Mouse (Mus musculus): ENCODE data around the gene Nefh.

- no peak for TF ChIP-seq FLI1 (IDR thresholded peaks at IDR 0.05; ENCODE audit: low read length)
- TF ChIP-seq GATA1 (IDR thresholded peaks at IDR 0.05; ENCODE audit: borderline replicate concordance, low read length) = no peak
These were observed 1.3 kb downstream of the Nefh start for GRCm38 (mm10) chr11:4946530-4946929.
